Mouse (Mus musculus): ENCODE results near the gene Blvra.

DNA sequence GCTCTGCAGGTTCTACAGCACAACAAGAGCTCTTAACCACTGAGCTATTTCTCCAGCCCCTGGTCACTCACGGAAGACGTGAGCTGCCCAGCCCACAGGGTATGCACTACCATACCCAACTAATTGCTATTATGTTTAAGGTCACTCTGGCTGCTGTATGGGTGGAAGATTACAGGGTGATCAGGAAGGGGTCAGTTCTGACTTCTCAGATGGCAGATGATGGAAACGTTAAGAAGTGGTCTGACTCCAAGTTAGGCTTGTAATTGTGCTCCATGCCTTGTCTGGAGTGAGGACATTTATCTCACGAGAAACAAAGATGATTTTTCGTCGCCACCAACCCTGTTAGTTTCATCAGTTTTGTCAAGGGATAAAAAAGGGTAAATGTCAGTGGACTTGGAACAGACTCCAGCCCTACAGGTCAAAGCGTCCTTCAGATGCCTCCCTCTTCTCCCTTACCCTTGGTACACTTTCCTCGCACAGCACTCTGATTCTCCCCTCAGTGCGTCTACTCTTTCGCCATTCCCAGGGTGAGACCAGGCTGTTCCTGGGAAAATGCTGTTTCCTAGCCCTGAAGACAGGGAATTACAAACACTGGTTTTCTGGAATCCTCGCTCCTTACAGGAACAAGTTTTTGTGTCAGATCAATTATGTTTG is 557 bp upstream of the Blvra start:
- no peak for TF ChIP-seq CTCF (IDR thresholded peaks at IDR 0.05)
- TF ChIP-seq EP300 (IDR thresholded peaks at IDR 0.05; ENCODE audit: insufficient read depth, low read depth, low read length): no peak
- no peak for TF ChIP-seq POLR2A (IDR thresholded peaks at IDR 0.05; ENCODE audit: insufficient read depth, low read depth, low read length)
